Mouse (Mus musculus): ENCODE data around the gene C87499. TPM values are rescaled to one million over a fixed set of nuclear protein-coding genes. Genes with fewer than 3 reads are reported as not detected.

C87499 gene
- polyA plus RNA-seq, 1 experiment from 2014 or later: not detected

Other genes with a start within 250 kb of the C87499 start
- gene Hacd4, start 195.5 kb downstream of the C87499 start, polyA plus RNA-seq (2016; fragmentation: Nextera tagmentation; extraction: Ambion mirVana): 3.7 and 4.3 TPM in 2 replicates
- gene Ifnb1, start 111.6 kb downstream of the C87499 start, polyA plus RNA-seq (2016; fragmentation: Nextera tagmentation; extraction: Ambion mirVana): not detected in 2 replicates
- gene Ifna15, start 76.2 kb downstream of the C87499 start, polyA plus RNA-seq (2016; fragmentation: Nextera tagmentation; extraction: Ambion mirVana): not detected in 2 replicates
- not detected in 2 replicates for gene Ifna14, start 62.6 kb downstream of the C87499 start, polyA plus RNA-seq (2016; fragmentation: Nextera tagmentation; extraction: Ambion mirVana)
- not detected in 2 replicates for gene Ifna9, start 42.0 kb downstream of the C87499 start, polyA plus RNA-seq (2016; fragmentation: Nextera tagmentation; extraction: Ambion mirVana)
- not detected in 2 replicates for gene Ifna12, start 31.0 kb downstream of the C87499 start, polyA plus RNA-seq (2016; fragmentation: Nextera tagmentation; extraction: Ambion mirVana)
- gene Ifna13, start 10.0 kb upstream of the C87499 start, polyA plus RNA-seq (2016; fragmentation: Nextera tagmentation; extraction: Ambion mirVana): not detected in 2 replicates
- gene Ifna16, start 42.5 kb upstream of the C87499 start, polyA plus RNA-seq (2016; fragmentation: Nextera tagmentation; extraction: Ambion mirVana): not detected in 2 replicates
- not detected in 2 replicates for gene Ifna2, start 49.5 kb upstream of the C87499 start, polyA plus RNA-seq (2016; fragmentation: Nextera tagmentation; extraction: Ambion mirVana)
- gene Ifnab, start 56.9 kb upstream of the C87499 start, polyA plus RNA-seq (2016; fragmentation: Nextera tagmentation; extraction: Ambion mirVana): not detected in 2 replicates
- gene Gm26566, start 87.4 kb upstream of the C87499 start, polyA plus RNA-seq (2016; fragmentation: Nextera tagmentation; extraction: Ambion mirVana): 0.80 and 1.1 TPM in 2 replicates
- 95.6 and 111 TPM in 2 replicates for gene Klhl9, start 88.1 kb upstream of the C87499 start, polyA plus RNA-seq (2016; fragmentation: Nextera tagmentation; extraction: Ambion mirVana)
- not detected in 2 replicates for gene Gm13271, start 120.5 kb upstream of the C87499 start, polyA plus RNA-seq (2016; fragmentation: Nextera tagmentation; extraction: Ambion mirVana)
- 0.19 and 0.32 TPM in 2 replicates for gene Gm13283, start 125.7 kb upstream of the C87499 start, polyA plus RNA-seq (2016; fragmentation: Nextera tagmentation; extraction: Ambion mirVana)
- 0.29 TPM in 1 of 2 replicates, not detected in the other for gene Gm13290, start 139.4 kb upstream of the C87499 start, polyA plus RNA-seq (2016; fragmentation: Nextera tagmentation; extraction: Ambion mirVana)
- gene Gm13289, start 142.5 kb upstream of the C87499 start, polyA plus RNA-seq (2016; fragmentation: Nextera tagmentation; extraction: Ambion mirVana): not detected in 2 replicates
- not detected in 2 replicates for gene Gm13272, start 145.4 kb upstream of the C87499 start, polyA plus RNA-seq (2016; fragmentation: Nextera tagmentation; extraction: Ambion mirVana)
- 0.51 TPM in 1 of 2 replicates, not detected in the other for gene Ifnz, start 147.7 kb upstream of the C87499 start, polyA plus RNA-seq (2016; fragmentation: Nextera tagmentation; extraction: Ambion mirVana)
- gene Gm13276, start 151.3 kb upstream of the C87499 start, polyA plus RNA-seq (2016; fragmentation: Nextera tagmentation; extraction: Ambion mirVana): not detected in 2 replicates
- not detected in 2 replicates for gene Gm13277, start 154.2 kb upstream of the C87499 start, polyA plus RNA-seq (2016; fragmentation: Nextera tagmentation; extraction: Ambion mirVana)
- not detected in 2 replicates for gene Gm13278, start 157.1 kb upstream of the C87499 start, polyA plus RNA-seq (2016; fragmentation: Nextera tagmentation; extraction: Ambion mirVana)
- gene Gm13275, start 160.1 kb upstream of the C87499 start, polyA plus RNA-seq (2016; fragmentation: Nextera tagmentation; extraction: Ambion mirVana): 0.34 TPM in 1 of 2 replicates, not detected in the other
- gene Gm13279, start 163.0 kb upstream of the C87499 start, polyA plus RNA-seq (2016; fragmentation: Nextera tagmentation; extraction: Ambion mirVana): not detected in 2 replicates
- gene Gm13285, start 165.3 kb upstream of the C87499 start, polyA plus RNA-seq (2016; fragmentation: Nextera tagmentation; extraction: Ambion mirVana): 0.62 TPM in 1 of 2 replicates, not detected in the other
- not detected in 2 replicates for gene Gm13287, start 168.8 kb upstream of the C87499 start, polyA plus RNA-seq (2016; fragmentation: Nextera tagmentation; extraction: Ambion mirVana)
- gene Gm13288, start 171.1 kb upstream of the C87499 start, polyA plus RNA-seq (2016; fragmentation: Nextera tagmentation; extraction: Ambion mirVana): 0.09 TPM in 1 of 2 replicates, not detected in the other
- not detected in 2 replicates for gene Ifna7, start 181.8 kb upstream of the C87499 start, polyA plus RNA-seq (2016; fragmentation: Nextera tagmentation; extraction: Ambion mirVana)
- gene Ifna11, start 185.5 kb upstream of the C87499 start, polyA plus RNA-seq (2016; fragmentation: Nextera tagmentation; extraction: Ambion mirVana): not detected in 2 replicates
- gene Ifna6, start 193.0 kb upstream of the C87499 start, polyA plus RNA-seq (2016; fragmentation: Nextera tagmentation; extraction: Ambion mirVana): not detected in 2 replicates
- gene Ifna5, start 201.1 kb upstream of the C87499 start, polyA plus RNA-seq (2016; fragmentation: Nextera tagmentation; extraction: Ambion mirVana): not detected in 2 replicates
- not detected in 2 replicates for gene Ifna4, start 207.4 kb upstream of the C87499 start, polyA plus RNA-seq (2016; fragmentation: Nextera tagmentation; extraction: Ambion mirVana)
- not detected in 2 replicates for gene Ifna1, start 215.7 kb upstream of the C87499 start, polyA plus RNA-seq (2016; fragmentation: Nextera tagmentation; extraction: Ambion mirVana)
- gene Ifne, start 245.8 kb upstream of the C87499 start, polyA plus RNA-seq (2016; fragmentation: Nextera tagmentation; extraction: Ambion mirVana): not detected in 2 replicates